Mouse (Mus musculus): ENCODE measurements around the gene Lamc1.

DNA sequence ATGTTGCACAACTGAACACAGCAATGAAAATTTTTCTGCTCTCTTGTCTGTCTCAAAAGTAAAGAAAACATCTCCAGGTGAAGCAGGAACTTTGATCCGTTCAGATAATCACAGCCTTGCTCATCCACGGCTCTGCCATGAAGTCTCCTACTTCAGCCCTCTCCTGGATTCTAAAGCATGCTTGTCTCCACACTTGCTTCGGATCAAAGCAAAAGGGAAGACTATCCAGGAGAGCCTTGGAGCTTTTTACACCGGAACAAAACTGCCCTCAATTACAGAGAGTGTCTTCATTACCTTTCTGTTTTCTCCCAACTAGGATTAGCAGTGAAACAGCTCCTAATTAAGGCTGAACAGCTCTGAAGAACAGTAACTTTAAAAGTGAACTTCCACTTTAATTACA lies 1.4 kb downstream of the Lamc1 start:
- TF ChIP-seq CTCF (IDR thresholded peaks at IDR 0.05; ENCODE audit: low read depth, low read length): no peak
- TF ChIP-seq POLR2A (IDR thresholded peaks at IDR 0.05; ENCODE audit: borderline replicate concordance, low read depth, low read length): no peak

Data from bone marrow macrophage, adult 2 months (primary cell).